In the genomic region with DNA sequence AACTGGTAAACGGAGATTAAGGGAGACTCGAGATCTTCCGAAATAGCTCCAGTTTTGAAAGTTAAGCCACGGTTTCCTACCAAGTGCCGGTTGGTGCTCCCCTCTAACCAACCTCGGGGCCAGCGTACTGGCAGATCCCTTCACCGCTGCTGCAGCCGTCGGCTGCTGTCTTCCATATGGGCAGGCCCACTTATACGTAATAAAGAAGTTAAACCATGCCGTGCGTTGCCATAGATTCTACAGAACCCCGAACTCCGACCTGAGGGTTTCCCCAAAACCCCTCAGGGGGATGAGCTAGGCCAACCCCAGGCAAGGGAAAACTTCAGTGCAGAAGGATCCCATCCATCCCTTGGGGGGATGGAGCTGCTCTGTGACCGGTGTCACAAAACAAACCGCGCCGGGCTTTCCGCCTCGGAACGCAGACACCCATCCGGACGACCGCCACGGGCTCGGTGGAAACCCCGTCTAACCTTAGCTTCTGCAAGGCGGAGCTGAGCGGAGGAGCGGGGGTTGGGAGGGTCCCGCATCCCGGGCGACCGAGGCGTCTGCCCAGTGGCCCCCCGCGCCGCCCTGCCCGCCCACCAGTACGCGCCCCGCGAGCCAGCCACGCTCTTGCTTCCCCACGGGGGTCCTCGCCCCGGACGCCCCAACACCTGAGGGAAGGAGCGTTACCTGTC, we compare ENCODE assay signal across 8 mouse cellular contexts. TPM values are rescaled to one million over a fixed set of nuclear protein-coding genes. Genes with fewer than 3 reads are reported as not detected.
DNase-seq lines count a peak whose midpoint lies in the region; ATAC-seq lines count a peak whose summit lies in the region.

No protein-coding gene starts in this region.

- peak overlapping the region; percentile 81 for H3K4me3 ChIP-seq in forebrain, embryonic 15.5 days
- peak overlapping the region; percentile 93 for H3K4me3 ChIP-seq in hindbrain, embryonic 12.5 days
- H3K4me3 ChIP-seq in limb, embryonic 10.5 days = peak overlapping the region; percentile 91
- peak overlapping the region; percentile 87 for H3K4me3 ChIP-seq in midbrain, embryonic 10.5 days

- no peaks in the 10 kb centered on the region for H3K36me3 ChIP-seq in forebrain, embryonic 15.5 days
- H3K36me3 ChIP-seq in hindbrain, embryonic 12.5 days = no peaks in the 10 kb centered on the region
- H3K36me3 ChIP-seq in limb, embryonic 10.5 days = peaks cover 3% of the 10 kb centered on the region
- 0 out of 2 replicates have a peak, but pooled peaks cover 2% of the 10 kb centered on the region for H3K36me3 ChIP-seq in midbrain, embryonic 10.5 days
- no peaks in the 10 kb centered on the region for H3K36me3 ChIP-seq in splenic B cell, adult 2 months (ENCODE audit: control insufficient read depth, insufficient read depth, low read length, poor library complexity, severe bottlenecking)

- peaks cover 4% of the 10 kb centered on the region; the same call in 1 of the 2 replicates for H3K27me3 ChIP-seq in forebrain, embryonic 15.5 days
- no peaks in the 10 kb centered on the region for H3K27me3 ChIP-seq in hindbrain, embryonic 12.5 days
- no peaks in the 10 kb centered on the region for H3K27me3 ChIP-seq in limb, embryonic 10.5 days (ENCODE audit: low read depth, poor library complexity, severe bottlenecking)
- 0 out of 2 replicates have a peak, but pooled peaks cover 4% of the 10 kb centered on the region for H3K27me3 ChIP-seq in midbrain, embryonic 10.5 days (ENCODE audit: low read depth, poor library complexity, severe bottlenecking)
- no peaks in the 10 kb centered on the region for H3K27me3 ChIP-seq in splenic B cell, adult 2 months (ENCODE audit: control insufficient read depth, insufficient read depth, low read length, poor library complexity, severe bottlenecking)

- peak overlapping the region; percentile 73 for H3K9ac ChIP-seq in forebrain, embryonic 15.5 days (replicated peaks)
- H3K9ac ChIP-seq in hindbrain, embryonic 12.5 days = peak overlapping the region; percentile 86

- DNase-seq in left cerebral cortex, postnatal 10 days (ENCODE audit: extremely low spot score in 1 of 2, low spot score in 2 of 2) = peak; percentile 21 to 76
- DNase-seq in left cerebral cortex, adult 8-10 months (ENCODE audit: low spot score in 2 of 2) = no peak
- peak; percentile 35 for DNase-seq in adrenal gland, postnatal 25 days
- DNase-seq in limb, embryonic 10.5 days (ENCODE audit: low spot score) = no peak
- no peak for DNase-seq in midbrain, embryonic 10.5 days (ENCODE audit: low spot score)
- peak; percentile 59 for DNase-seq in splenic B cell, adult 2 months (ENCODE audit: low read depth, low spot score)

- no peaks in the 10 kb centered on the region for H3K9me3 ChIP-seq in forebrain, embryonic 15.5 days
- no peaks in the 10 kb centered on the region for H3K9me3 ChIP-seq in hindbrain, embryonic 12.5 days (replicated peaks)
- no peaks in the 10 kb centered on the region for H3K9me3 ChIP-seq in limb, embryonic 10.5 days (replicated peaks)
- peaks cover 3% of the 10 kb centered on the region; the same call in 1 of the 2 replicates for H3K9me3 ChIP-seq in midbrain, embryonic 10.5 days (replicated peaks)

- H3K4me2 ChIP-seq in forebrain, embryonic 15.5 days (replicated peaks) = peak overlapping the region; percentile 66
- H3K4me2 ChIP-seq in hindbrain, embryonic 12.5 days (replicated peaks) = peak overlapping the region; percentile 83

- peak overlapping the region; percentile 92 for H3K27ac ChIP-seq in forebrain, embryonic 15.5 days (replicated peaks)
- peak overlapping the region; percentile 90 for H3K27ac ChIP-seq in hindbrain, embryonic 12.5 days
- peak overlapping the region; percentile 95 for H3K27ac ChIP-seq in limb, embryonic 10.5 days
- peak overlapping the region; percentile 92 for H3K27ac ChIP-seq in midbrain, embryonic 10.5 days (replicated peaks)

- WGBS in forebrain, embryonic 15.5 days = under 1% methylated on average over 42 of the region's 50 CpGs
- WGBS in hindbrain, embryonic 12.5 days = under 1% methylated on average over 45 of the region's 50 CpGs
- under 1% methylated on average over 43 of the region's 50 CpGs for WGBS in limb, embryonic 10.5 days
- WGBS in midbrain, embryonic 10.5 days = under 1% methylated on average over 49 of the region's 50 CpGs

- H3K4me1 ChIP-seq in forebrain, embryonic 15.5 days = peaks cover 9% of the 10 kb centered on the region
- H3K4me1 ChIP-seq in hindbrain, embryonic 12.5 days = peaks cover 7% of the 10 kb centered on the region
- peaks cover 3% of the 10 kb centered on the region; the same call in 1 of the 2 replicates for H3K4me1 ChIP-seq in limb, embryonic 10.5 days
- peaks cover 11% of the 10 kb centered on the region for H3K4me1 ChIP-seq in midbrain, embryonic 10.5 days

- peak; percentile 49 for ATAC-seq in forebrain, embryonic 15.5 days (replicated peaks)
- ATAC-seq in hindbrain, embryonic 12.5 days (ENCODE audit: low FRiP score) = peak; percentile 71

- intact Hi-C loops in left cerebral cortex, postnatal 10 days (cut with DNase I) = no loop called here

RNA-seq across cellular contexts. Expression of a gene that starts 0.7 kb away (rescaled TPM):
- 10 to 100 TPM; 28.0 to 28.4 TPM for total RNA-seq in left cerebral cortex, postnatal 10 days (2021)
- total RNA-seq in left cerebral cortex, adult 8-10 months (2022) = 10 to 100 TPM; 24.8 to 28.9 (median 25.6) TPM
- 27.0 and 29.7 TPM in 2 replicates for total RNA-seq in adrenal gland, postnatal 25 days (2021)
- 18.9 and 21.3 TPM in 2 replicates for polyA plus RNA-seq in forebrain, embryonic 15.5 days (2015; fragmentation: Nextera tagmentation; extraction: Ambion mirVana)
- 28.6 and 29.4 TPM in 2 replicates for polyA plus RNA-seq in hindbrain, embryonic 12.5 days (2016; fragmentation: Nextera tagmentation; extraction: Ambion mirVana)
- 23.7 and 25.8 TPM in 2 replicates for polyA plus RNA-seq in limb, embryonic 10.5 days (2016; fragmentation: Nextera tagmentation; extraction: Ambion mirVana)
- 16.9 and 17.8 TPM in 2 replicates for polyA plus RNA-seq in midbrain, embryonic 10.5 days (2016; fragmentation: Nextera tagmentation; extraction: Ambion mirVana)

RNA-seq across cellular contexts. Expression of a gene that starts 23.6 kb away (rescaled TPM):
- total RNA-seq in left cerebral cortex, postnatal 10 days (2021) = 10 to 100 TPM; 29.4 to 32.2 TPM
- total RNA-seq in left cerebral cortex, adult 8-10 months (2022) = 10 to 100 TPM; 41.9 to 50.4 (median 47.5) TPM
- total RNA-seq in adrenal gland, postnatal 25 days (2021) = 11.9 and 15.8 TPM in 2 replicates
- polyA plus RNA-seq in forebrain, embryonic 15.5 days (2015; fragmentation: Nextera tagmentation; extraction: Ambion mirVana) = 13.1 and 17.6 TPM in 2 replicates
- 11.4 and 12.9 TPM in 2 replicates for polyA plus RNA-seq in hindbrain, embryonic 12.5 days (2016; fragmentation: Nextera tagmentation; extraction: Ambion mirVana)
- polyA plus RNA-seq in limb, embryonic 10.5 days (2016; fragmentation: Nextera tagmentation; extraction: Ambion mirVana) = 14.9 and 16.1 TPM in 2 replicates
- polyA plus RNA-seq in midbrain, embryonic 10.5 days (2016; fragmentation: Nextera tagmentation; extraction: Ambion mirVana) = 15.2 and 16.7 TPM in 2 replicates

Comparison
In these comparisons a context has a peak if more than half of its experiments do, and no peak if none do; other contexts are left out.
1. DNase-seq: peak in left cerebral cortex, postnatal 10 days (2 of 2), adrenal gland, postnatal 25 days (single experiment) and splenic B cell, adult 2 months (single experiment); none in left cerebral cortex, adult 8-10 months (0 of 2), limb, embryonic 10.5 days (single experiment) and midbrain, embryonic 10.5 days (single experiment).
2. Peak in every context shown above with its lines, with median percentiles within 50 percentile points of each other: H3K27ac ChIP-seq and H3K4me3 ChIP-seq.